Mouse (Mus musculus) kidney, postnatal 4 days (tissue): Measurements from ENCODE around the gene Cidec.

Experiments
- DNase-seq, 2 experiments: peaks; one replicate each; pipeline ENCODE4 v3.0.0; 2021; ENCODE audit warnings: mixed read lengths in 2 of 2

The Cidec gene

GRCm38 (mm10) chr6:113435664-113436205 lies at the start of gene Cidec:
TSS of gene Cidec (minus strand) at chr6:113435760.
- DNase-seq, result no peak

GRCm38 (mm10) chr6:113483729-113484128 lies 48.2 kb upstream of the Cidec start:
- peak; percentile 42 to 57 for DNase-seq

GRCm38 (mm10) chr6:113483100-113483615 lies 47.6 kb upstream of the Cidec start, which contains the start of gene Creld1:
TSS of gene Creld1 (plus strand) at chr6:113483297.
- peak; percentile 93 to 96 for DNase-seq

GRCm38 (mm10) chr6:113482477-113483099 lies 47.0 kb upstream of the Cidec start:
- DNase-seq, result peak; percentile 45 to 63

- DNase-seq, result peak; percentile 43 to 61
These were observed 45.2 kb upstream of the Cidec start for GRCm38 (mm10) chr6:113480555-113481373.

GRCm38 (mm10) chr6:113478906-113479305 lies 43.3 kb upstream of the Cidec start:
- DNase-seq, result no peak

GRCm38 (mm10) chr6:113477353-113477752 lies 41.8 kb upstream of the Cidec start:
- no peak for DNase-seq

- no peak for DNase-seq
These were observed 38.2 kb upstream of the Cidec start for GRCm38 (mm10) chr6:113473715-113474114.

GRCm38 (mm10) chr6:113473246-113473645 lies 37.7 kb upstream of the Cidec start:
- no peak for DNase-seq

GRCm38 (mm10) chr6:113472061-113472460 lies 36.5 kb upstream of the Cidec start:
- peak; percentile 27 to 43 for DNase-seq

- peak; percentile 73 to 85 for DNase-seq
These were observed 35.9 kb upstream of the Cidec start, which contains the start of gene Il17rc for GRCm38 (mm10) chr6:113471297-113471936. TSS of gene Il17rc (plus strand) at chr6:113471427.

GRCm38 (mm10) chr6:113469432-113469831 lies 33.9 kb upstream of the Cidec start:
- peak; percentile 91 to 93 for DNase-seq

GRCm38 (mm10) chr6:113469021-113469420 lies 33.5 kb upstream of the Cidec start:
- DNase-seq, result peak; percentile 77 to 88

- no peak for DNase-seq
These were observed 33.0 kb upstream of the Cidec start for GRCm38 (mm10) chr6:113468512-113468911.

GRCm38 (mm10) chr6:113465602-113466001 lies 30.0 kb upstream of the Cidec start:
- peak; percentile 49 to 73 for DNase-seq

- DNase-seq, result no peak
These were observed 28.5 kb upstream of the Cidec start for GRCm38 (mm10) chr6:113464040-113464439.

GRCm38 (mm10) chr6:113458635-113459034 lies 23.1 kb upstream of the Cidec start:
- DNase-seq, result peak; percentile 26 to 51

GRCm38 (mm10) chr6:113457952-113458534 lies 22.5 kb upstream of the Cidec start, which contains the start of gene Il17re:
TSS of gene Il17re (plus strand) at chr6:113458484.
- DNase-seq, result no peak

GRCm38 (mm10) chr6:113455007-113455406 lies 19.4 kb upstream of the Cidec start:
- no peak for DNase-seq

GRCm38 (mm10) chr6:113451839-113452238 lies 16.3 kb upstream of the Cidec start:
- DNase-seq, result no peak

- no peak for DNase-seq
These were observed 12.1 kb upstream of the Cidec start for GRCm38 (mm10) chr6:113447639-113448038.
